Mouse (Mus musculus) intestine, embryonic 15.5 days (tissue): ENCODE measurements around the gene Ldb1. TPM values are rescaled to one million over a fixed set of nuclear protein-coding genes. Genes with fewer than 3 reads are reported as not detected.
A peak's percentile ranks its signal among the peaks of the same experiment; 100 is the strongest.

Source experiments
- ATAC-seq: fragments of 200-750 bp; cut with Nextera tagmentation; 2 replicates; pipeline ENCODE4 v1.8.0; 2017; ENCODE audit warnings: moderate TSS enrichment, moderate library complexity
- H3K27ac ChIP-seq: fragments of 300-500 bp; sonication (generic); 2 replicates; pipeline ENCODE4 v1.5.1; 2015; ENCODE audit warnings: mild to moderate bottlenecking, inconsistent platforms
- H3K27me3 ChIP-seq: fragments of 300-500 bp; sonication (generic); replicated peaks from 2 replicates; pipeline ENCODE4 v1.6.1; 2015; ENCODE audit warnings: inconsistent platforms
- H3K36me3 ChIP-seq: fragments of 300-500 bp; sonication (generic); 2 replicates; pipeline ENCODE4 v1.6.1; 2015; ENCODE audit warnings: inconsistent platforms
- H3K4me1 ChIP-seq: fragments of 300-500 bp; sonication (generic); replicated peaks from 2 replicates; pipeline ENCODE4 v1.6.1; 2015; ENCODE audit warnings: inconsistent platforms
- H3K4me2 ChIP-seq: fragments of 300-500 bp; sonication (generic); replicated peaks from 2 replicates; pipeline ENCODE4 v1.6.1; 2015; ENCODE audit warnings: mild to moderate bottlenecking, inconsistent platforms
- H3K4me3 ChIP-seq: fragments of 300-500 bp; sonication (generic); replicated peaks from 2 replicates; pipeline ENCODE4 v1.5.1; 2015; ENCODE audit warnings: inconsistent platforms
- H3K9ac ChIP-seq: fragments of 300-500 bp; sonication (generic); 2 replicates; pipeline ENCODE4 v1.6.1; 2015; ENCODE audit warnings: inconsistent platforms
- H3K9me3 ChIP-seq: fragments of 300-500 bp; sonication (generic); 2 replicates; pipeline ENCODE4 v1.6.1; 2016; ENCODE audit warnings: inconsistent platforms
- WGBS: fragments of 180-500 bp; shearing (Covaris S2); methylation state at CpG from one replicate; pipeline ENCODE4 v1.1.7; 2015; 5-methylcytosine and 5-hydroxymethylcytosine counted together
- polyA plus RNA-seq: library from polyadenylated mRNA; unstranded; fragments of >200 nt; fragmentation: Nextera tagmentation; extraction: Ambion mirVana; gene quantifications from 2 replicates; pipeline ENCODE4 v1.2.1, GENCODE M21; 2015

The Ldb1 gene
- polyA plus RNA-seq: 53.2 and 57.8 TPM in 2 replicates

DNA sequence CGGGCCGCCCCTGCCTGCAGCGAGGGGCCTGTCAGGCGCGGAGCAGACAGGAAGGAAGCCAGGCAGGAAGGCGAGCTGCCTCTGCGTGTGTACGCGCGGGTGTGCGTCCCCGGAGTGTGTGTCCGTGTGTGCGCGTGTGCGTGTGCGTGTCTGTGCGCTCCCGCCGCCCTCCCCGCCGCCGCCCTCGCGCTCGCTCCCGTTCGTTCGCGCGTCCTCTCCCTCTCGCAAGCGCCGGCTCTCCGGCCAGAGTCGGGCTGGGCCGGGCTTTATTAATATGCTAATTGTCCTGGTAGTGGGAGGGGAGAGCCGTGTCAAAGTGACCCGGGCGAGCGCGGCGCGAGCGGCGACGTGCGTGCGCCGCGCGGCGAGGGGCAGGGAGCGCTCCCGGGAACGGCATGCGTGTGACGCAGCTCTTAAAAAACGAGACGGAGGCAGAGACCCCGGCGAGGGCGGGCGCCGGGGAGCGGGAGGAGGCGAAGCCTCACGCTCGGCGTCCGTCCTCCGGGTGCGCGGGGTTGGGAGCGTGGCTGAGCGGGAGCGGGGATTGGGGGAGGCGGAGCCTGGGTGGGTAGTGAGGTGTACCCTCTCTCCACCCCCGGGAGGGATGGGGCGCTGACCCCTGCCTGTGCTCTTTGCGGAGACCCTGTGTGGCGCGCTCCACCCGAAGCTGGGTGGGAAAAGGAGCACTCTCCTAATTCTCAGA, at the start of gene Ldb1:
TSS of gene Ldb1 (minus strand) at position 222 of the 703 bp plus-strand sequence.
- no peaks in the 10 kb centered on the region for H3K9me3 ChIP-seq
- no peaks in the 10 kb centered on the region for H3K36me3 ChIP-seq
- peak within 1 kb of the TSS; percentile 98 for H3K9ac ChIP-seq
- peak within 1 kb of the TSS; percentile 89 for H3K4me2 ChIP-seq
- no peaks in the 10 kb centered on the region for H3K27me3 ChIP-seq
- H3K4me3 ChIP-seq: peak within 1 kb of the TSS; percentile 100
- WGBS: under 1% methylated on average over 76 of the region's 84 CpGs
- peak; percentile 79 for ATAC-seq
- peak within 1 kb of the TSS; percentile 98 for H3K27ac ChIP-seq
- H3K4me1 ChIP-seq: peaks cover 48% of the 10 kb centered on the region

GRCm38 (mm10) chr19:46094144-46094543, 49.1 kb upstream of the Ldb1 start:
- Histone ChIP-seq H3K4me2 (no peak overlapping the region), H3K9ac (no peak overlapping the region), H3K27me3 (no peaks in the 10 kb centered on the region), H3K9me3 (no peaks in the 10 kb centered on the region), H3K27ac (no peak overlapping the region), H3K4me3 (no peak overlapping the region), H3K36me3 (no peaks in the 10 kb centered on the region), H3K4me1 (no peaks in the 10 kb centered on the region)
- ATAC-seq: no peak
- WGBS: 91% methylated on average over 2 of the region's 2 CpGs

GRCm38 (mm10) chr19:46091641-46092040, 46.6 kb upstream of the Ldb1 start:
- ATAC-seq: no peak
- Histone ChIP-seq H3K27ac (no peak overlapping the region), H3K36me3 (no peaks in the 10 kb centered on the region), H3K4me3 (no peak overlapping the region), H3K4me1 (no peaks in the 10 kb centered on the region), H3K9me3 (no peaks in the 10 kb centered on the region), H3K9ac (no peak overlapping the region), H3K4me2 (no peak overlapping the region), H3K27me3 (no peaks in the 10 kb centered on the region)
- 80% methylated on average over 4 of the region's 4 CpGs for WGBS

- Histone ChIP-seq H3K9ac (no peak overlapping the region), H3K4me1 (no peaks in the 10 kb centered on the region), H3K27ac (no peak overlapping the region), H3K36me3 (peaks cover 24% of the 10 kb centered on the region), H3K27me3 (no peaks in the 10 kb centered on the region), H3K9me3 (no peaks in the 10 kb centered on the region), H3K4me2 (no peak overlapping the region), H3K4me3 (no peak overlapping the region)
- no peak for ATAC-seq
- 75% methylated on average over 7 of the region's 7 CpGs for WGBS
These were observed 42.9 kb upstream of the Ldb1 start for GRCm38 (mm10) chr19:46087871-46088270.

GRCm38 (mm10) chr19:46086337-46086736, 41.3 kb upstream of the Ldb1 start:
- Histone ChIP-seq H3K9ac (no peak overlapping the region), H3K4me3 (no peak overlapping the region), H3K4me1 (no peaks in the 10 kb centered on the region), H3K27me3 (no peaks in the 10 kb centered on the region), H3K9me3 (no peaks in the 10 kb centered on the region), H3K36me3 (peaks cover 40% of the 10 kb centered on the region), H3K4me2 (no peak overlapping the region), H3K27ac (no peak overlapping the region)
- WGBS: 57% methylated on average over 3 of the region's 3 CpGs
- ATAC-seq: no peak

- H3K9me3 ChIP-seq: no peaks in the 10 kb centered on the region
- H3K27ac ChIP-seq: no peak overlapping the region
- ATAC-seq: no peak
- no peak overlapping the region for H3K4me2 ChIP-seq
- WGBS: 95% methylated on average over 8 of the region's 8 CpGs
- no peaks in the 10 kb centered on the region for H3K27me3 ChIP-seq
- H3K4me1 ChIP-seq: no peaks in the 10 kb centered on the region
- peaks cover 48% of the 10 kb centered on the region for H3K36me3 ChIP-seq
- H3K4me3 ChIP-seq: no peak overlapping the region
- H3K9ac ChIP-seq: no peak overlapping the region
These were observed 40.2 kb upstream of the Ldb1 start for GRCm38 (mm10) chr19:46085185-46085584.

- Histone ChIP-seq H3K9ac (no peak overlapping the region), H3K4me1 (peaks cover 11% of the 10 kb centered on the region), H3K4me3 (no peak overlapping the region), H3K36me3 (peaks cover 42% of the 10 kb centered on the region), H3K4me2 (no peak overlapping the region), H3K27me3 (no peaks in the 10 kb centered on the region), H3K9me3 (no peaks in the 10 kb centered on the region), H3K27ac (no peak overlapping the region)
- no peak for ATAC-seq
- WGBS: 66% methylated on average over 3 of the region's 3 CpGs
These were observed 33.5 kb upstream of the Ldb1 start for GRCm38 (mm10) chr19:46078535-46078934.

- Histone ChIP-seq H3K9ac (peak within 1 kb of the TSS; percentile 70), H3K4me1 (peaks cover 11% of the 10 kb centered on the region), H3K27me3 (no peaks in the 10 kb centered on the region), H3K9me3 (no peaks in the 10 kb centered on the region), H3K27ac (peak within 1 kb of the TSS; percentile 64), H3K4me3 (peak within 1 kb of the TSS; percentile 82), H3K4me2 (peak within 1 kb of the TSS; percentile 66), H3K36me3 (peaks cover 28% of the 10 kb centered on the region)
- WGBS: under 1% methylated on average over 66 of the region's 66 CpGs
- ATAC-seq: peak; percentile 99
These were observed 30.9 kb upstream of the Ldb1 start, which contains the start of gene Nolc1 for GRCm38 (mm10) chr19:46075616-46076607. Gene Nolc1, plus strand, starts transcription at chr19:46075863.

GRCm38 (mm10) chr19:46074266-46074665, 29.3 kb upstream of the Ldb1 start:
- Histone ChIP-seq H3K4me2 (no peak overlapping the region), H3K36me3 (peaks cover 21% of the 10 kb centered on the region), H3K9ac (no peak overlapping the region), H3K4me3 (no peak overlapping the region), H3K27ac (no peak overlapping the region), H3K27me3 (no peaks in the 10 kb centered on the region), H3K9me3 (no peaks in the 10 kb centered on the region), H3K4me1 (peaks cover 11% of the 10 kb centered on the region)
- WGBS: 87% methylated on average over 5 of the region's 5 CpGs
- no peak for ATAC-seq

DNA sequence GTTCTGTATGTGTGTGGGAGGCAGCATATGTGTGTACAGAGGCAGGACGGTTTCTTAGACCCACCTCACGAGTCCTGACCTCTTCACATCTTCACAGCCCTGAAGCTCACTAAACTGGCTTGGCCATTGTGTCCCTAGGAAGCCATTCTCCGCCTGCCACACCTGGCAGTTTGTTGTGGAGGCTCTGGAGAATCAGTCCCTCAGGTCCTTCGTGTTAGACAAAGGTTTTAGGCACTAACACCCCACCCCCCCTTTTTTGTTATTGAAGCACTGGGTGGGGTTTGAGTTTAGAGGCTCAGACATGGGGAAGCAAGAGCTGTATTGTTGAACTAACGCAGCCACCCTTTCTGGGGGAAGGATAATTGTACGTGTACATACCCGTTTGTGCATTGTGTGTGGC, 28.3 kb upstream of the Ldb1 start:
- ATAC-seq: no peak
- Histone ChIP-seq H3K4me3 (no peak overlapping the region), H3K27me3 (no peaks in the 10 kb centered on the region), H3K4me1 (peaks cover 11% of the 10 kb centered on the region), H3K36me3 (peaks cover 22% of the 10 kb centered on the region), H3K9ac (no peak overlapping the region), H3K27ac (no peak overlapping the region), H3K9me3 (no peaks in the 10 kb centered on the region), H3K4me2 (no peak overlapping the region)
- WGBS: 89% methylated on average over 7 of the region's 7 CpGs

DNA sequence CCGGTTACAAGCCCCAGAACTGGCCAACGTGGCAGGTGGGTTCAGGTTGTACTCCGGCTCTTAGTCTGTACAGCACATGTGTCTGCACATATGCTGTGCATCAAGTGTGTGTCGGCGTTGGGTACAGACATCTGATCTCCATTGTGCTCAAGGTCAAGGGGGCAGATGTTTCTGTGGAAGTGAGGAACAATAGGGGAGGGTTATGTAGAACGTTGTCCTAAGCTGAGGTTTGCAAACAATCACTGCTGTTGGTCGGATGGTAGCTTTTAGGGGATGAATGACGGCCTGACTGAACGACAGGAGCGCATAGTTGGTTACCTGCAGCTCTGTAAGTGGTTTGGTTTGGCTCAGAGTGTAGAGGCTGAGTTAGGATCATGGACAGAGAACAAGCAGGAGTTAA, 23.0 kb upstream of the Ldb1 start:
- no peak overlapping the region for H3K9ac ChIP-seq
- ATAC-seq: no peak
- WGBS: 85% methylated on average over 10 of the region's 10 CpGs
- no peak overlapping the region for H3K4me3 ChIP-seq
- no peak overlapping the region for H3K27ac ChIP-seq
- H3K36me3 ChIP-seq: peaks cover 70% of the 10 kb centered on the region
- H3K9me3 ChIP-seq: no peaks in the 10 kb centered on the region
- H3K4me2 ChIP-seq: no peak overlapping the region
- no peaks in the 10 kb centered on the region for H3K27me3 ChIP-seq
- no peaks in the 10 kb centered on the region for H3K4me1 ChIP-seq

DNA sequence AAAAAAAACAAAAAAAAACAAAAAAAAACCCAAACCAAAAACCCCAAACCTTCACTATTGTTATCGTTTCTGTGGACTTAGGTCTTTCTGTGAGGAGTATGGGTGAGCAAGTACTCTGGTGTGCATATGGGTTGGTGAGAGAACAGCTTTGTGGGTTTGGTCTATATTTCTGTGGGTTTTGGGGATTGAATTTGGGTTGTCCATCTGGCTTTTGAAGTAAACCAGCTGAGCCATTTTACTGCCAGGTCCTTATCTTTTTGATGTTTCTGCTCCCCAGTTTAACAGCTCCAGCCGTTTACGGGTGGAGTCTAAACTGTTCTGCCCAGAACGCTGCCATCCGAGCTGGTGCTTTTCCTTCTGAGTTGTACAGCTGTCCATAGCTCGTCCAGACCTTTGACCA, 15.8 kb upstream of the Ldb1 start:
- H3K27me3 ChIP-seq: no peaks in the 10 kb centered on the region
- H3K9ac ChIP-seq: no peak overlapping the region; the same call in 1 of the 2 replicates
- 54% methylated on average over 6 of the region's 6 CpGs for WGBS
- peaks cover 40% of the 10 kb centered on the region for H3K36me3 ChIP-seq
- ATAC-seq: no peak
- H3K4me3 ChIP-seq: no peak overlapping the region
- H3K4me1 ChIP-seq: peaks cover 6% of the 10 kb centered on the region; the same call in 1 of the 2 replicates
- no peak overlapping the region for H3K4me2 ChIP-seq
- H3K9me3 ChIP-seq: no peaks in the 10 kb centered on the region
- H3K27ac ChIP-seq: no peak overlapping the region
